Mouse (Mus musculus): Measurements from ENCODE around the gene Aldh6a1. TPM values are rescaled to one million over a fixed set of nuclear protein-coding genes. Genes with fewer than 3 reads are reported as not detected.

The Aldh6a1 gene
- polyA plus RNA-seq, 1 experiment, result 2.6 TPM

DNA sequence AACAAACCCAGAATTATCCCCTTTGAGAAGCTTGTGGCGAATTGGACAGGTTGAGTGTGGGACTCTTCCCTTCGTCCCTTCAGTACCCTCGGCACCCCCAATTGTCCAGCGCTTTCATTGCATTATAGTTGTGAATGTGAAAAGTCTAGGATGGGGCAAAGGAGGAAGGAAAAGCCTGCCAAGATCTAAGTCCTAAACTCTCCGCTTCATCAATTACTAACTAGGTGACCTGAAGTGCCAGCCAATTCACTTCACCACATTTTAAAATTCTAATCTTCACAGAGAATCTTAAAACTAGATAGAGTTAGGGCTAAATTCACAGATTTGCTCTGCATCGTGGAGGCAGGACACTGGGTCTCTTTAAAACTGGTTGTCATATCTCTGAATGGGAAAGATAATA, 2.6 kb downstream of the Aldh6a1 start:
- H3K4me3 ChIP-seq, result no peak overlapping the region
- H3K79me2 ChIP-seq (ENCODE audit: control insufficient read depth, insufficient read depth), result peaks cover 8% of the 10 kb centered on the region
- TF ChIP-seq POLR2AphosphoS2 (IDR thresholded peaks at IDR 0.05; ENCODE audit: insufficient read length, low read depth) (no peak), MYOG (IDR thresholded peaks at IDR 0.05; ENCODE audit: control insufficient read depth in 1 of 3, insufficient read depth in 1 of 3, insufficient read length in 2 of 3, low read depth in 2 of 3) (no peak)
- H3K36me3 ChIP-seq (ENCODE audit: control insufficient read depth, insufficient read depth), result no peaks in the 10 kb centered on the region
- H3K27me3 ChIP-seq (ENCODE audit: control insufficient read depth, insufficient read depth, insufficient read length), result peaks cover 15% of the 10 kb centered on the region
- no peak overlapping the region for H3ac ChIP-seq (ENCODE audit: control insufficient read depth, insufficient read length)
- H3K4me2 ChIP-seq (ENCODE audit: low read depth), result no peak overlapping the region

DNA sequence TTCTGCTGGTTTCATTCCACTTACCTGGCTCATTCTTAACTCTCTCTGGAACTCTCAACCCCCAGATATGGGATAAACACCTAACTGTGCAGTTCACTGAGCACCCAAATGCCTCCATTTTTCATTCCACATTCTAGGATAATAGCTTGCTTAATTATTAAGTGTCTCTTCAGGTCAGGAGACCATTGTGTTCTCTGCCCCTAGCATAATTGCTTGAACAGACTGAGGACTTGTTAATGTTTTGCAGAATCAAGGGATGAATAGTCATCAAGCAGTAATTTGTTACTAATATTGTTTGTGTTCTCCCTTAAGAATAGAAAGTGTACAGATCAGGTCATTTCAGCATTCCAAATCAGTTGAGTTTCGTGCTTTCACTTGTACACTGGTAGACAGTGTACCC, 3.4 kb downstream of the Aldh6a1 start:
- Histone ChIP-seq H3K4me2 (ENCODE audit: low read depth) (no peak overlapping the region), H3K79me2 (ENCODE audit: control insufficient read depth, insufficient read depth) (peaks cover under 1% of the 10 kb centered on the region), H3K4me3 (no peak overlapping the region), H3K36me3 (ENCODE audit: control insufficient read depth, insufficient read depth) (no peaks in the 10 kb centered on the region), H3K27me3 (ENCODE audit: control insufficient read depth, insufficient read depth, insufficient read length) (peaks cover 15% of the 10 kb centered on the region), H3ac (ENCODE audit: control insufficient read depth, insufficient read length) (no peak overlapping the region)
- no peak for TF ChIP-seq SRF (IDR thresholded peaks at IDR 0.05; ENCODE audit: control insufficient read depth, insufficient read length, low read depth)
- TF ChIP-seq MAX (IDR thresholded peaks at IDR 0.05; ENCODE audit: low read depth), result no peak
- no peak for TF ChIP-seq CEBPB (IDR thresholded peaks at IDR 0.05; ENCODE audit: insufficient read depth, poor library complexity, severe bottlenecking)
- TF ChIP-seq MYOG (IDR thresholded peaks at IDR 0.05; ENCODE audit: control insufficient read depth in 1 of 3, insufficient read depth in 1 of 3, insufficient read length in 2 of 3, low read depth in 2 of 3), result no peak
- no peak for TF ChIP-seq MYOD1 (IDR thresholded peaks at IDR 0.05; ENCODE audit: control insufficient read depth in 1 of 3, insufficient read length in 2 of 3, low read depth in 2 of 3)
- TF ChIP-seq REST (IDR thresholded peaks at IDR 0.05; ENCODE audit: insufficient read depth, insufficient read length), result no peak
- no peak for TF ChIP-seq TCF12 (IDR thresholded peaks at IDR 0.05; ENCODE audit: insufficient read depth, poor library complexity, severe bottlenecking)
- TF ChIP-seq USF1 (IDR thresholded peaks at IDR 0.05; ENCODE audit: low read depth), result no peak
- no peak for TF ChIP-seq POLR2A (IDR thresholded peaks at IDR 0.05; ENCODE audit: insufficient read length, low read depth)
- no peak for TF ChIP-seq POLR2AphosphoS2 (IDR thresholded peaks at IDR 0.05; ENCODE audit: insufficient read length, low read depth)
- TF ChIP-seq E2F4 (IDR thresholded peaks at IDR 0.05; ENCODE audit: insufficient read depth), result no peak
- TF ChIP-seq TCF3 (IDR thresholded peaks at IDR 0.05; ENCODE audit: insufficient read length, low read depth), result no peak

DNA sequence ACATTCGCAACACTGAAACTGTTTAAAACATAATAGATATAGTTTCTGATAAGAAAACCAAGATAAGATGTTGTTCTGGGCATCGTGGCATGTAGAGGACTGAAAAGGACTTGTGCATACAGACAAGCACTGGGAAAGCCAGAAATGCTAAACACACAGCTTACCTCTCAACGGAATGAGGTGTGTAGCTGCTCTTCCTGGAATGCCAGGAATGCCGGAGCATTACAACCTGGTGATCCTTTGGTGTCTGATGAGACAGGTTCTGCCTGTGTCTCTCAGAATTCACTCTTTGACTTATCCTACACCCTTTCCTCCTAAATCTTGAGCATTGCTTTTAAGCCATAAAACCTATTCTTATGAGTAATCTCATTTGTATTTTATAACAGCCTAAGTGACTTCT, 8.3 kb downstream of the Aldh6a1 start:
- TF ChIP-seq SRF (IDR thresholded peaks at IDR 0.05; ENCODE audit: control insufficient read depth, insufficient read length, low read depth), result no peak
- TF ChIP-seq REST (IDR thresholded peaks at IDR 0.05; ENCODE audit: insufficient read depth, insufficient read length), result no peak
- no peak for TF ChIP-seq POLR2A (IDR thresholded peaks at IDR 0.05; ENCODE audit: insufficient read length, low read depth)
- TF ChIP-seq CEBPB (IDR thresholded peaks at IDR 0.05; ENCODE audit: insufficient read depth, poor library complexity, severe bottlenecking), result no peak
- no peak for TF ChIP-seq MYOG (IDR thresholded peaks at IDR 0.05; ENCODE audit: control insufficient read depth in 1 of 3, insufficient read depth in 1 of 3, insufficient read length in 2 of 3, low read depth in 2 of 3)
- Histone ChIP-seq H3K27me3 (ENCODE audit: control insufficient read depth, insufficient read depth, insufficient read length) (peaks cover 15% of the 10 kb centered on the region), H3K79me2 (ENCODE audit: control insufficient read depth, insufficient read depth) (no peaks in the 10 kb centered on the region), H3K36me3 (ENCODE audit: control insufficient read depth, insufficient read depth) (no peaks in the 10 kb centered on the region), H3K4me3 (no peak overlapping the region), H3ac (ENCODE audit: control insufficient read depth, insufficient read length) (no peak overlapping the region), H3K4me2 (ENCODE audit: low read depth) (no peak overlapping the region)

DNA sequence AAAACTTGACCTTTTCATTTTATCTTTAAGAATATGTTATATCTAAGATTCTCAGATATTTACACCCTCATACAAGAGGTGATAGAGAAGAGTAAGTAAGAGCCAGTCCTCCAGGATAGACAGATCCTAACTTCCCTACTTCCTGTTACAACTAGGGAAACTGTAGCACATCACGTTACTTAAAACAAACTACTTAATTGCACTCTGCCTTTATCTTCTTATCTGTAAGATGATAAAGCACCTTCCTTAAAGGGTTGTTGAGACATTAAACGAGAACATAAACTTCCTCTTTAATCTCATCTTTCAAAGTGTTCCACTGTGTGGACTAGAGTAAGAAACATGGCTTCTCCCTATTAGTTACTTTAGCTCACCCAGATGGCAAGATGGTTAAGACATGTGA, 12.1 kb downstream of the Aldh6a1 start:
- H3K4me2 ChIP-seq (ENCODE audit: low read depth), result no peak overlapping the region
- H3K4me3 ChIP-seq, result no peak overlapping the region
- H3K36me3 ChIP-seq (ENCODE audit: control insufficient read depth, insufficient read depth), result no peaks in the 10 kb centered on the region
- H3ac ChIP-seq (ENCODE audit: control insufficient read depth, insufficient read length), result no peak overlapping the region
- no peaks in the 10 kb centered on the region for H3K27me3 ChIP-seq (ENCODE audit: control insufficient read depth, insufficient read depth, insufficient read length)
- H3K79me2 ChIP-seq (ENCODE audit: control insufficient read depth, insufficient read depth), result no peaks in the 10 kb centered on the region
- TF ChIP-seq MYOG (IDR thresholded peaks at IDR 0.05; ENCODE audit: control insufficient read depth in 1 of 3, insufficient read depth in 1 of 3, insufficient read length in 2 of 3, low read depth in 2 of 3), result no peak
- no peak for TF ChIP-seq USF1 (IDR thresholded peaks at IDR 0.05; ENCODE audit: low read depth)
- no peak for TF ChIP-seq POLR2A (IDR thresholded peaks at IDR 0.05; ENCODE audit: insufficient read length, low read depth)
- TF ChIP-seq TCF3 (IDR thresholded peaks at IDR 0.05; ENCODE audit: insufficient read length, low read depth), result no peak
- no peak for TF ChIP-seq POLR2AphosphoS2 (IDR thresholded peaks at IDR 0.05; ENCODE audit: insufficient read length, low read depth)
- TF ChIP-seq TCF12 (IDR thresholded peaks at IDR 0.05; ENCODE audit: insufficient read depth, poor library complexity, severe bottlenecking), result no peak
- TF ChIP-seq REST (IDR thresholded peaks at IDR 0.05; ENCODE audit: insufficient read depth, insufficient read length), result no peak
- TF ChIP-seq MAX (IDR thresholded peaks at IDR 0.05; ENCODE audit: low read depth), result no peak
- no peak for TF ChIP-seq E2F4 (IDR thresholded peaks at IDR 0.05; ENCODE audit: insufficient read depth)
- no peak for TF ChIP-seq CEBPB (IDR thresholded peaks at IDR 0.05; ENCODE audit: insufficient read depth, poor library complexity, severe bottlenecking)
- no peak for TF ChIP-seq SRF (IDR thresholded peaks at IDR 0.05; ENCODE audit: control insufficient read depth, insufficient read length, low read depth)
- no peak for TF ChIP-seq MYOD1 (IDR thresholded peaks at IDR 0.05; ENCODE audit: control insufficient read depth in 1 of 3, insufficient read length in 2 of 3, low read depth in 2 of 3)

DNA sequence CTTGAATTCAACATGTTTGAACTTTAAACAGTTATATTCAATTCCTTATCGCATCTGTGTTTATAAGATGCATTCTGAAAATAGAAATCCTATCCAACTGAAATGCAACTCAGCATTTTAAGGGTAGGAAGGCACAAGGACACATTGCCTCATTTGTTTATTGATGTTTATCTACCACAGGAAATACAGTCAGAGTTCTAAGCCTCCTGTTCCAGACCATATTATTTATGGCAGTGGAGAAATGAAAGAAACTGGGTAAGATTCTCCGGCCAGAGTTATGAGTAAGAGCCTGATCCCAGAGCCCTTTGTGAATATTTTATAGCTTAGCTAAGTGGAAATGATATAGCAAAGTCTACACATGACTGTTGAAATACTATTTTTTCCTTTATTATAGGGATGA, 21.0 kb downstream of the Aldh6a1 start:
- H3K36me3 ChIP-seq (ENCODE audit: control insufficient read depth, insufficient read depth), result no peaks in the 10 kb centered on the region
- no peaks in the 10 kb centered on the region for H3K27me3 ChIP-seq (ENCODE audit: control insufficient read depth, insufficient read depth, insufficient read length)
- H3K79me2 ChIP-seq (ENCODE audit: control insufficient read depth, insufficient read depth), result no peaks in the 10 kb centered on the region
- H3K4me2 ChIP-seq (ENCODE audit: low read depth), result no peak overlapping the region
- TF ChIP-seq POLR2A (IDR thresholded peaks at IDR 0.05; ENCODE audit: insufficient read length, low read depth) (no peak), TCF12 (IDR thresholded peaks at IDR 0.05; ENCODE audit: insufficient read depth, poor library complexity, severe bottlenecking) (no peak), POLR2AphosphoS2 (IDR thresholded peaks at IDR 0.05; ENCODE audit: insufficient read length, low read depth) (no peak)
- no peak overlapping the region for H3K4me3 ChIP-seq
- no peak overlapping the region for H3ac ChIP-seq (ENCODE audit: control insufficient read depth, insufficient read length)
